Mouse (Mus musculus) spleen, postnatal 4 days (tissue): ENCODE measurements around the gene Abhd14b.

Experiments used
- DNase-seq, 2 experiments: peaks; one replicate each; pipeline ENCODE4 v3.0.0; 2022; ENCODE audit warnings: low spot score in 2 of 2

Gene Abhd14b

DNA sequence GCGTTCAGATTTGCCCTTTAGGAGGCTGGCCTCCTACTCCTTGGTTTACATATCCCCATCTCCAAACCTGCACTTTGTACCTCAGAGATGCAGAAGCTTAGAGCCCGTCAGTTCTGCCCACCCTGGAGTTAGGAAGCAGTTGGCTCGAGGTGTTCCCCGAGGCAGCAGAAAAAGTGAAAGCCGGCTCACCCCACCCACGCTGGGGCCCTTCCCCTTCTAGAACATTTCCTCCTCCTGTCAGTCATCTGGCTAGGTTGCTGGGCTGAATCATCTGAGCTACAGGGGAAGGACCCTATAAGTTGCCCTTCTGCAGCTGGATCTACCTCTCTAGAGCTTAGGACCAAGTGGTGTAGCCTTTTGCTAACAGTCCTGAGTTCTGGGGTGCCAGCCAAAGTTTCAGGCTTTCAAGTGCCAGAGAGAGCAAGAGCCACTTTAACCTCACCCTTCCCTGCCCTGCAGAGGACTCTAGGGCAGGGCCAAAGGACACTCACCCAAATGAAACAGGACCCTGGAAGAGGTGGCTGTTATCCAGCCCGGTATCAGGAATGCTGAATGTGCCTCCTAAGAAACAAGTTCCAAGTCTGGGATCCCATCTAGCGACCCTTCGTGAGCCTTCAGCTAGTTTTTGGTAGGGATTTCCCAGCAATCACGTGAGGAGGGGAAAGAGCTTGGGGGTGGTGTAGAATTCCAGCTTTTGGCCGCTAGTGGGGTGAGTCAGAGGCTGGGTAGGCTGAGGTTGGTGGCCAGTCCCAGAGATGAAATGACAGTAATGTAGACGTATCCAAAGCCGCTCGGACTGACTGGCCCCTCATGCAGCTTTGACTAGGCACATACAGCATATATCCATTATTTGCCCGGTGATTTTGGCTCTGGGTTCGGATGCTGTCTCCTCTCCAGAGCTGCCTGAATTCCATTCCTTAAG is 29.0 kb downstream of the Abhd14b start:
- peak; percentile 60 to 76 for DNase-seq

DNA sequence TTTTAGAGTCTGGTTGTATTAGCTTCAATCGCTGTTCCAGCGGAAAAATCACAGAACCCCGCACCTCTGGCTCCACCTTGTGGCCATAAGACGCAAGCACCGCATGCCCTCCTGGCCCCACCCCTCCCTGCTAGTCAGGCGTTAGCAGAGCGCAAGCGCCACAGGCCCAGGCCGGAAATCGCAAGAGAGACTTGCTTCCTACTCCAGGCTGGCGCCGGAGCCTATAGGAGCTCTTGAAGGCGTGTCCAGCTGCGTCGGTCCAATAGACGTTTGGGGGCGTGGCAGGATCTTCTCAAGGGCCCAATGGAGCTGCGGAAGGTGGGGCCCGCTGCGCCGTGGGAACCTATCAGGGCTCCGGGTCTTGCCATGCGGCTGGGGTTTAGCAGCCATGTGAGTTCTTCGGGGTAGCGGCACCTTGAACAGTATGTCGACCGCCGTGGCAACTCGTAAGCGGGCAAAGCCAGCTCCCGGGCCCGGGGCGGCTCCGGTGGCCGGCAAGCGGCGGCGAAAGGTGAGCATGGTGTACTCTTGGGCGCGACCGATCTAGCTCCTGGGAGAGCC is 29.7 kb downstream of the Abhd14b start, which contains the start of gene Parp3:
TSS of gene Parp3 (minus strand) at position 26 of the 561 bp plus-strand sequence.
- DNase-seq, result peak; percentile 97

DNA sequence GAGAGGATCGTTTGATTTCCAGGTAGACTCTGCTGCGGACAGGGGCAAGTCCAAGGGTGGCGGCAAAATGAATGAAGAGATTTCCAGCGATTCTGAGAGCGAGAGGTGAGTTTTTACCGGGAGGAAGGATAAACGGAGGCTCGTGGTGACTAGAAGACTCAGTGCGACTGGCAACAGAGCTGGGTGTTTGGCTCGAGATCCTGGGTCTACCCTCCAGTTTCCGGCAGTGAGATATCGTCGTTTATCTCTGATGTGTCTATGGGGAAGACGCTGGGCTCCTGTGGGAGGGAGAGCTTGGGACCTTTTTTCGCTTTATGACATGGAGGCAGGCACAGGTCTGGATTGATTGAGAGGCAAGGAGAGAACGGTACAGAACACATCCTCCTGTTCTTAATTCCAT is 30.4 kb downstream of the Abhd14b start:
- peak; percentile 11 to 58 for DNase-seq

DNA sequence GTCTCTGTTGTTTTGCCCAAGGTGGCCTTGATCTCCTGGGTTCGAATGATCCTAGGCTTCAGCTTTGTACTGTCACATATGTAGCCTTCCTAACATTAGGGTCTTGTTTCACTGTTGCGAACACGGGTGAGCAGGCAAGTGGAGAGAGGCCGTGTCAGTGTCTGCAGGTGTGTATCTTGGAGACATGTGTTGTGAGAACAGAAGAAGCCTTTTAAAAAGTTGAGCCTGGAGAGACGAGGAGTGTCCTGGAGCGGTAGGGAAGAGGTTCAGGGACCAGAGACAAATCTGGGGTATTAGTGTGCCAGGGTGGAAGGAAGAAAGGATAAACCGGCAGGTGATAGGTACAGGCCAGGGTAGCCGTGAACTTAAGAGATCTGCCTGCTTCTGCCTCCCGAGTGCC is 30.8 kb downstream of the Abhd14b start:
- peak; percentile 7 to 54 for DNase-seq

DNA sequence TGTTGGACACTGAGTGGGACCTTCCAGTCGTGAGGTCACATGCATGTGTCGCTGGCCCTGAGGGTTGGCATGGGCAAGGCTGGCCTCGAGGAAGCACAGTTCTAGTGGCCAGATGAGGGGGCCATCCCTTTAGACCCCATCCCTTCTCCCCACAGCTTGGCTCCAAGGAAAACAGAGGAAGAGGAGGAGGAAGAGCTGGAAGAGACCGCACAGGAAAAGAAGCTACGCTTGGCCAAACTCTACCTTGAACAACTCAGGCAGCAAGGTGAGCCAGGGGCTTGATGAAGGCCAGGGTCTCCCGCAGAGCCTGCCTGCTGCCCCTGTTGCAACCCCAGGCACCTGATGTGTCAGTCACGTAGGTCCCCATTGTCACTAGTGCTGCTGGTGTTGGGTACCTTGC is 33.3 kb downstream of the Abhd14b start:
- DNase-seq, result peak; percentile 11 to 54

DNA sequence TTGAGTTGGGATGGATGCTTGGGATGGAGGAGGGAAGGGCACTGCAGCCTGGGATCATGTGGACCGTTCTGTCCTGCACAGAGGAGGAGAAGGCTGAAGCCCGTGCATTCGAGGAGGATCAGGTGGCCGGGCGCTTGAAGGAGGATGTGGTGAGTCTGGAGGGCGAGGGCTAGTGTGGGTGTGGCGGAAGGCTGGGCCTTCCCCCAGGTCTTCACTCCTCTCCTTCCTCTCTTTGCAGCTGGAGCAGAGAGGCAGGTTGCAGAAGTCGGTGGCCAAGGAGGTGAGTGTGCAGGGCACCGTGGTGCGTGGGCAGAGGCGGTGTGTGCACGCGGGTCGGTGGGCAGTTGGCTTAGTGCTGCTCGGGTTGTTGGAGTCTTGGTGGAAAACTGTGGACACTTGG is 33.8 kb downstream of the Abhd14b start:
- DNase-seq, result peak; percentile 12 to 61

DNA sequence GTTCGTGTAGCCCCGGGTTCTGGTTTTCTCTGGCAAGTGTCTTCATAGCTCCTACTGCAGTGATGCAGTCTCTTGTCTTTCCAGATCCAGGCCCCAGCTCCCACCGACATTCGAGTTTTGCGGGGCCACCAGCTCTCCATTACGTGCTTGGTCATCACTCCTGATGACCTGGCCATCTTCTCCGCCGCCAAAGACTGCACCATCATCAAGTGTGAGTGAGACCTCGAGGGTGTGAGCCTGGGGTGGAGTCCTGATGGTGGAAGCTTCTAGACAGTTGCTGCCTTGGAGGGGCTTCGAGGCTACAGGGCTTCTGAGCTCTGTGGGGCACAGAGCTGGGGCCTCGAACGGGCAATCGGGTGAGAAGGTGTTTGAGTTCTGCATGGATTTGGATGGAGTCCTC is 34.4 kb downstream of the Abhd14b start:
- DNase-seq, result peak; percentile 10 to 57

DNA sequence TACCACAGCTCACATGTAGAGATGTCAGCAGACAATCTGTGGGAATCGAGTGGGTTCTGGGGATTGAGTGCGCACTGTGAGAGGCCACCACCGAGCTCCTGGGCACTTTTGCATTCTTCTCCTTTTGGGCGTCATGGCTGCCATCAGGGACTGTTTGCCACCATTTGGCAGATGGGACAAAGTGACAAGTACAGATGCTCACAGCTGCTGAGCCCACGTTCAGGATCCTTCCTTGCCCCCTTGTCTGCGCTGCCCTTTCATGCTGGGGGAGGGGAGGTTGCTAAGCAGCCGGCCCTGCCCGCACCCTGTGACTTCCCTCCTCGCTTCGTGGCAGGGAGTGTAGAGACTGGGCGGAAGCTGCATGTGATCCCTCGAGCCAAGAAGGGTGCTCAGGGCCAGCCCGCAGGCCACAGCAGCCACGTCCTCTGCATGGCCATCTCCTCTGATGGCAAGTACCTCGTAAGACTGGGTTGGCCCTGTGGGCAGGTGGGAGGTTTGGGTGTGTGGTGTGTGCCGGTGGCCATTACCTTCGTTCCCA is 35.4 kb downstream of the Abhd14b start:
- peak; percentile 9 to 56 for DNase-seq

DNA sequence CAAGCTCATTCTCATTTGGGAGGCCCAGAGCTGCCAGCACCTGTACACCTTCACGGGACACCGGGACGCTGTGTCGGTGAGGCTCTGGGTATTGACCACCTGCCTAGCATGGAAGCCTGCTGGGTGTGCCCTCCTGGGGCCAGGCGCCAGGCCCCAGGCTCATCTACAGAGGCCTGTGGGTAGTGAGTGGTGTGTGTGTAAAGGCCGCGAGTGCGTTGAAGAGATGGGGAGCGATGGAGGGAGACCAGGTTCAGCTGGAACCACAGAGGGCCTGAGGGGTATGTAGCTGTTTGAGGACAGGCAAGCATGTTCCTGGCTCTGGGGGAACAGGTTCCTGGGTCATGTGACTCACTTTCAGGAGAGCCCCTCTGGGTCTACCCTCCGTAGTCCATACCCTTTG is 35.9 kb downstream of the Abhd14b start:
- DNase-seq, result peak in 1 of 2 experiments; percentile 12

DNA sequence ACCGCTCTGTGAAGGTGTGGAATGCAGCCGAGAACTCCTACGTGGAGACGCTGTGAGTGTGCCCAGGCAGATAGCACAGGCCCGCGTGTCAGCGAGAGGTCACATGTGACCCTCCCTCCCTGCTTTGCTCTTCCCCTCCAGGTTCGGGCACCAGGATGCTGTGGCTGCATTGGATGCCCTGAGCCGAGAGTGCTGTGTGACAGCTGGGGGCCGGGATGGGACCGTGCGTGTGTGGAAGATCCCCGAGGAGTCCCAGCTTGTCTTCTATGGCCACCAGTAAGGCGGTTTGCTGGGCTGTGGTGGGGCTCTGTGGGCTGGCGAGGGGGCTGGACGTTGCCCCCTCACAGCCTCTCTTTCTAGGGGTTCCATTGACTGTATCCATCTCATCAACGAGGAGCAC is 36.3 kb downstream of the Abhd14b start:
- peak in 1 of 2 experiments; percentile 58 for DNase-seq

DNA sequence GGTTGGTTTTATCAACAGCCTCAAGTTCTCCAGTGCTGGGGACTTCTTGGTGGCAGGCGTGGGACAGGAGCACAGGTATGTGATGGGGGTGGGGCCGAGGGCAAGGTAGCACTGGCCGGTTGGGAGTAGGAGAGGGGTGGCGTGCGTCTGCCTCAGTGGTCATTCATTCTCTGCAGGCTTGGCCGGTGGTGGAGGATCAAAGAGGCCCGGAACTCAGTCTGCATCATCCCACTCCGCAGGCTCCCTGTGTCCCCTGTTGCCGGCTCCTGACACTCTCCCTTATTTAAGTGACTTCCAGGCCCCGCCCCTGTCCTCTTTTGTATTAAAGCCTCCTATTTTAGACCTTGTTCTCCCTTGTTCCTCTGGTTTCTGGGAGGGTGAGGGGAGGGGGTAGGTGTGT is 37.8 kb downstream of the Abhd14b start:
- DNase-seq, result peak; percentile 9 to 58

DNA sequence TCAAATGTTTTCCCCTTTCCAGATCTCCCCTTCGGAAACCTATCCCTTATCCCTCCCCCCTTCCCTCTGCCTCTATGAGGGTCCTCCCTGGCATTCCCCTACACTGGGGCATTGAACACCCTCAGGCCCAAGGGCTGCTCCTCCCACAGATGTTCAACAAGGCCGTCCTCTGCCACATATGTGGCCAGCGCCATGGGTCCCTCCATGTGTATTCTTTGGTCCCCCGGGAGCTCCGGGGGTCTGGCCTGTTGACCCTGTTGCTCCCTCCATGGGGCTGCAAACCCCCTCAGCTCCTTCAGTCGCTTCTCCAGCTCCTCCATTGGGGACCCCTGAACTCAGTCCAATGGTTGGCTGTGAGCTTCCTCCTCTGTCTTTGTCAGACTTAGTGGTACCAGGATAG is 40.3 kb downstream of the Abhd14b start:
- DNase-seq, result peak; percentile 8 to 47

DNA sequence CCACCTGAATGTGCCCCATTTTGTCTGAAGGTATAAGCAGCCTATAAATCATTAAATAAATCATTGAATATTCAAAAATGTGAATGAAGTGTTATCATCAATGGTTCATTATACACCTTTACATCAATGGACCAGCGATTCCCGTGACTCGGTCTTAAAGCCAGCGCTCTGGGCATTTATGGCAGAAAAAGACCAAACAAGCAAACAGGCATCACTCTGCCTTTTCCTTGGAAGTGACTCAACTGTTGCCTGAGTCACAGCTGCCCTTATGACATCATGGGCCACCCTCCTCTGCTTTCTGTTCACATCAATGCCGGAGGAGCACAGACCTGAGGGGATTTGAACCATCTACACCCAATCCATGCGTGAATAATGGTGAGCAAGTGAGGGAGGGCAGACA is 52.4 kb downstream of the Abhd14b start, which contains the start of gene Iqcf1:
TSS of gene Iqcf1 (plus strand) at position 301 of the 400 bp plus-strand sequence.
- no peak for DNase-seq

DNA sequence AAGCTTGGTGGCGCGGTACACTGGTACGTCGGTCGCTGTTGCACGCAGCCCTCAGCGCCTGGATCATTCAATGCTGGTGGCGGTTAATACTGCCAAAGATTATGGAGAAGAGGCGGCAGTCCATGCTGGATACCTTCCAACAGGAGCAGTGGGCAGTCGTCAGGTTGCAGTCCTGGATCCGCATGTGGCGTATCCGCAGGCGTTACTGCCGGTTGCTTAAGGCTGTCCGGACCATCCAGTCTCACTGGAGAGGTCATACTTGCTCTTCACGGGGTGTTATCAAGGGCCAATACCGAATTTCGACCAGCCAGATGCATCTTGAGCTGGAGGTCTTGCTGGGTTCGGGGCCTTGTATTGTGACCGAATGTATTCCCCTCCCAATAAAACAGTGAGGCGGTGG is 54.6 kb downstream of the Abhd14b start:
- DNase-seq, result no peak
